Mouse (Mus musculus): ENCODE results near the gene Il13.

Il13 gene

GRCm38 (mm10) chr11:53627859-53628258 is 6.6 kb downstream of the Il13 start:
- peak; percentile 78 to 83 for DNase-seq

DNA sequence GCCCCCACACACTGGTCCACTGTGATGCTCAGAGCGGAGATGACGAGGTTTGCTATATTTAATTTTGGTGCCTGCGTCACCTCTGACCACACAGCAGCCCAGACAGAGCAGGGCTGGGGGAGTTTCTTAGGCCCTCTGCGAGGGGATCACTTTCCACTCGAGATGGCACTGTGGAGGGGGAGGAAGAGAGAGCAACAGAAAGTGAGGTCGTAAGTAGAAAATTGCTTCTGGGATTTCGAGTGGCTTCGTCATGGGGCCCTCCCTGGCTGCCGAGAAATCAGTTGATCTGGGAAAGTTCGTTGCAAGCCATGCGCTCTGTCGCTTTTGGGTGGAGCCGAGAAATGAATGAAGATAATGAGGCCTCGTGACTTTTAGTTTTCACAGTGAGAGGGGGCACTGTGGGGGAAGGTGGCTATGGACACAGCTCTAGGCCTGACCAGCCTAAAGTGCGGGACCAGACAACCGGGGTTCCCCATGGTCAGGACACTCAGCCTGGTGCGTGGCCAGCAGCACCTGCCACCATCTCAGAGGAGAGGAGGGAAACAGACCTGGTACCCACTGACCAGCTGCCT is 7.6 kb downstream of the Il13 start:
- DNase-seq, result no peak

DNA sequence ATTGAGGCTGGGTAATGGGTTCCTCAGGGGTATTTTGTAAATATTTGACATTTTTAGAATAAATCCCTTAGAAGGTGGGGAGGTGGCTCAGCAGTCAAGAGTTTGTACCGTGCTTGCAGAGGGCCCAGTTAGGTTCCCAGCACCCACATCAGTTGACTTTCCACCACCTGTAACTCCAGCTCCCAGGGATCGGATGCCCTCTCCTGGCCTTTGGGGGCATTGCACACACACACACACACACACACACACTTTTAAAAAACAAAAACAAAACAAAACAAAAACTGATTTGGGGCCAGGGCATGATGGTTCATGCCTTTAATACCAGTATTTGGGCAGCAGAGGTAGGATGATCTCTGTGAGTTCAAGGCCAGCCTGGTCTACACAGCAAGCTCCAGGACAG is 10.4 kb downstream of the Il13 start:
- DNase-seq, result no peak

DNA sequence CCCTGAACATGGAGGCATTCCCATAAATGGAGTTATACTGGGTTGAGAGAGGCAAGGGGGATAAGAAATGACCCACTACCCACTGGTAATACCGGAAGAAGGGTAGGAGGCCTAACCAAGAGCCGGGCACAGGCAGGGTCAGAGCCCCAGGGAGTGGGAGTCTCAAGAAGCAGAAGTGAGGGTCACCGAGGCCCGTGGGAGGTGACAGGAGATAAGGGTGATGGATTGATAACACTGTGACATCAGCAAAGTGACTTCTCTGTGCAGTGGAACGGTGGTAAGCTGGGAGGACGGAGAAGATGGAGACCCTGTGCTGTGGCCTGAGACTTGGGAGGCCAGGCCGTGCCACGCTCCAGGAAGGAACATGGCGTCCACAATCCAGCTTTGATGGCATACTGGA is 10.9 kb downstream of the Il13 start:
- no peak for DNase-seq

DNA sequence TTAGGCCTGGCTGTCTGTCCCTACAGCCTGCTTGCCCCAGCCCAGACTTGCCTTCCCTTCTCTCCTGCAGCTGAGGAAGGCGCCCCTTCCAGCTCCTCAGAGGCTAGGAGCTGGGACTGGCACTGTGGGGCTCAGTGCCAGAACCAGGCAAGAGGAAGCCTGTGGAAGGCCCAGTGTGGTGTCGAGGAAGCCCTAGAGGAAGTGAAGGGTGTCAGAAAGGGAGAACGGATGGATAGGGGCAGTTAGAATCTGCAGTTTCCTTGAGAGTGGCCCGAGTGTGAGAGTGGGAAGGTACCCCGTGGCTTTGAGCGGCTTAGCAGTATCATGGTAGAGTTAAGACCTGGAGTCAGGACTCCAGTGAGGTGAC is 12.1 kb downstream of the Il13 start:
- no peak for DNase-seq

DNA sequence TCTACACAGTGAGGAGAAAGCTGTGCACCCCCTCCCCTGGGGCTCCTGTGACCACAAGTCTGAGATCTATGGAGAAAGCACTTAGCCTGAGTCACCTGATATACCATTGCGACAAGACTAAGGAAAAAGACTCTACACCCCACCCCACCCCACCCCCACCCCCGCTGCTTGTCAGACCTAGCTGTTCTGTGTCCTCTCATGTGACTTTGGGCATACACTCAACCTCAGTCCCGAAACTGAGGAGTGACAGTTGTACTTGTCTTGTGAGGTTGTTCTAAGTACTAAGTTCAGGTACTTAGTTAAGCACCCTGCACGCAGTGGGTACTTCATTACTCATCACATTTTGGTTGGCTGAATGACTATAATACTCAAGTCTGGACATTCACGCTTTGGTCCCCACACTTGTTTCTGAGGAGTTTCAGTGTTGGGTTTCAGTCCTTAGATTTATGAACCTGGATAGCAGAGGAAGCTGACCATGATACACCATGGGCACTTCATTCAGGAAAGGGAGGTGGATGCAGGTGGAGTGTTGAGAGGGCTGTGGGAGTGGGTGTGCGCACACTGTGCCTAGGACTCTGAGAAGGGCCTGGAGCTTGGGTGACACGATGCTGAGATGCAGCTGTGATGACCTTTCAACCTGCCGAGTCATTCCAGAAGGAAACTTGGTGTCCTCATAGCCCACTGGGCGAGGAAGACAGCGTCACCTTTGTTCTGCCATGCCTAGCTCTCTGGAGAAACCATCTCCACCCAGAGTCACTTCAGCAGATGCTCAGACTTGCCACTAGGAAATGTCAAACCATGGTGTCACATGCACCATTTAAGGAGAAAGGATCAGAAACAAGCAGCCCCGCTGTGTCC is 12.7 kb downstream of the Il13 start:
- no peak for DNase-seq

- no peak for DNase-seq
These were observed 14.4 kb downstream of the Il13 start for GRCm38 (mm10) chr11:53620094-53620493.

DNA sequence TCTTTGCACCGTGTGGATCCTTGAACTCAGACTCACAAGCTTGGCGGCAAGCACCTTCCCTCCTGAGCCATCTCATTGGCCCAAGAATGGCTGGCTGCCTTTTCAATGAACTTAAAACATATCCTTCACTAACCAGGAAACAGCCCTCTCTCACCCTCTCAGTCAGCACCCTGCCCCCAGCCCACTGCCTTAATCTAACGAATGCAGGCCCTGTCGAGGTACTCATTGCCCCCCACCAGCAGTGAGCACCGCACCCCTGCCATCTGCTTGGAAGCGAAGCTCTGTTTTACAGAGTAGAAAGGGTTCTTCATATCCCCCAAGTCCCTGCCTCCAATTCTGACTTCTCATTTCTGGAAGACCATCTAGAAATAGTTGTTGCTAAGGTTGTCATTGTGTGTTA is 15.1 kb downstream of the Il13 start:
- DNase-seq, result no peak

DNA sequence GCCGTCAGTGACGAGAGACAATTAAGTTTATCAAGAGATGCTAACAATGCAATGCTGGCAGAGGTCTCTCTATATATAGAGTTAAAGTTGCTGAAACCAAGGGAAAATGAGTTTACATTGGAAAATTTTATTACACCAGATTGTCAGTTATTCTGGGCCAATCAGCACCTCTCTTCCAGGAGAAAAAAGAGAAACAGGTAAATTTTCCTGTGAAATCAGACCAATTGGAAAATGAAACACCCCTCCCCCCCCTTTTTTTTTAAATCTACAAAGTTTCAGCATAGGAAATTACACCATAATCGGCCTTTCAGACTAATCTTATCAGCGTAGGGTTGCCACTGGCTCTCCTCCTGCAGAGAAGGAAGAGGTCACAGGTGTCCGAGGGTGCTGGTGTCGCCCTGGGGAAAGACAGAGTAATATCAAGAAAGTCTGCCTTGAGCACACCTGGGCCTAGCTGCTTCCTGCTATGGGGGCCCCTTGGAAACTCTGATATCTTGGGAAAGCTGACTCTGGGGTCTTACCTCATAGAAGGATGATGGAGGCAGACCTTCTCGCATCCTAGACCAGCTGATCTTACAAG is 15.8 kb downstream of the Il13 start, which contains the start of gene Il4:
Gene Il4 (minus strand): TSS at position 51 of the 580 bp plus-strand sequence.
- no peak for DNase-seq

DNA sequence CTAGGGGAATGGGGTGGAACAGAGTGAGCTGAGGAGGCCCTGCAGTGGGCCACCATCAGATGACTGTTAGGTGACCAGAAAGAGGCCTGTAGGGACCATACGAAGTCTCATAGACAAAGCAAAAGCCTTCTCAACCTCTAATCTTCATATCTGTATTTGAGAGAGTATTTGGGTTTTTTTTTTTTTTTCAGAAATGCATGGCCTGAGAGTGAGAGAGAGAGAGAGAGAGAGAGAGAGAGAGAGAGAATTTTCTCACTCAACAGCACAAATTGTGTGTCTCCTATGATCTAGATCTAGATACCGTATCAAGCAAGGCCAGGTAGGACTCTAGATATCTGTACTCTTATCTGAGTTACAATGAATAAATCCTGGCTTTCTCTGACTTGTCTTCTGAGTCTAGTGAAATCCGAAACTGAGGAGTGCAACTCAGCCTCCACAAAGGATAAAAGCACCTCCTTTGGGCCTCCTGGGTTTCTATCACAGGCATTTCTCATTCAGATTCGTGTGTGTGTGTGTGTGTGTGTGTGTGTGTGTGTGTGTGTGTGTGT is 16.9 kb downstream of the Il13 start:
- no peak for DNase-seq

- no peak for DNase-seq
These were observed 17.5 kb downstream of the Il13 start for GRCm38 (mm10) chr11:53616748-53617558.

DNA sequence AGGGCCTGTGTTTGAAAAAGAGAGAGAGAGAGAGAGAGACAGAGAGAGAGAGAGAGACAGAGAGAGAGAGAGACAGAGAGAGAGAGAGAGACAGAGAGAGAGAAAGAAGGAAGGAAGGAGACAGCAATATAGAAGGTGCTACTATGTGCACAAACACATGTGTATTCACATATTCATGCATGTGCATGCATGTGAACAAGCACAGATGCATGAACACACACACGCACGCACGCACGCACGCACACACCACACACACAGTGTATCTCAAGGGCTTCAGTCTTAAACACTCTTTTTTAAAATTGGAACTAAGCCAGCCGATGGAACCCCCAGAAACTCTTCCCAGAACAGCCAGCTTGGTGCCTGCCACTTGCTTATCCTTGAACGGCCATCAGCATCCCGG is 18.9 kb downstream of the Il13 start:
- no peak for DNase-seq

- DNase-seq, result no peak
These were observed 19.3 kb downstream of the Il13 start for GRCm38 (mm10) chr11:53615172-53615571.

GRCm38 (mm10) chr11:53609672-53610071 is 24.8 kb downstream of the Il13 start:
- no peak for DNase-seq

GRCm38 (mm10) chr11:53609231-53609630 is 25.3 kb downstream of the Il13 start:
- DNase-seq, result no peak

DNA sequence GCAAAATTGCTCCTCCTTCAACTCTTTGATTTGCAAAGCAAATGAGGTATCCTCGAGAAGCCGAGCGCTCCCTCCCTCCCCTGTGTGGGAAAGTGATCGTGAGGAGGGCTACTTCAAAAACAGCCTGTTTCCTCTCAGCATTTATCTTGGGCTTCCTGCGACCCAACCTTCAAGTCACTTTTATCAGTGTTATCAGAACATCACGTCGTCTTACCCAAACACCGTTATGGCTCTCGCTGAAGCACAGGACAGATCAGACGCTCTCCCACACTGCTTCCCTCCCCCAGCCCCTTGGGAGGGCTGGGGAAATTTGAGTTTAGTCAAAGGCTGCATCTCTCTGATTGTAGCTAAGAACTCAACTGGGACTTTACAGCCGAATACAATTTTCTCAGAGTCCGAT is 28.9 kb downstream of the Il13 start:
- no peak for DNase-seq

GRCm38 (mm10) chr11:53604983-53605382 is 29.5 kb downstream of the Il13 start:
- DNase-seq, result no peak

DNA sequence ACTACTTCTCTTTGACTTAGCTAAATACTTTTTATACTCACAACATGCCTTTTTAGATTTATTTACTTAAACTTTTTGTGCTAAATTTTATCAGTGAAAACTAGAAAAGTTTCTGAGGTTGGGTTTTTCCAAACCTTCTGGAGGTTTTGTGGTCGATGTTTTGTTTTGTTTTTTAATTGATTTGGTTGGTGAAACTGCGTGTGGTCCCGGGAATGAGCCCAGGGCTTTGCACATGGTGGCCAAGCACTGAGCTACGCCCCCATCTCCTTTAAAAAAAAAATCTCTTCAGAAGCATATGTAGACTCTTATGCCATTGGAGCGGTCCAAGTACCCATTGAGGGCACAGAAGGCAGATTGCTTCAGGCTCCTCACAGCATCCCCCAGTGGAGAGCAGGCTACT is 43.4 kb downstream of the Il13 start:
- no peak for DNase-seq

DNA sequence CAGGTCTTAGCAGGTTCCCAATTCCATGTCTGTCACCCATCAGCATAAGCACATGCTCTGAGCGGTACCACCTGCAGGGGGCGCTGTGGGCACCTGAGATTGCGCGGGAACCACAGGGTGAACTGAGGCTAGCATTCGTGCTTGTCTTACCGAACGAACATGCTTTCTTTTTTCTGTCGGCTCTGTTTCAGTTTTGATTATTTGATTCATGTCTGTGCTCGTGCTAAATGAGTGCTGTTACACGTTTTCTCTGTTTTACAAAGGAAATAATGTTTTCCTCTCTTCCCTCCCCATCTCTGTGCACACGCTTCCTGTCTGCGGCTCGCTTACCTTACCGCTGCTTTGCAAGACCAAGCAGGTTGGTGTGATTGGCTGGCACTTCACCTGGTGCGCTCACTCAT is 44.1 kb downstream of the Il13 start:
- DNase-seq, result peak; percentile 8 to 45

- no peak for DNase-seq
These were observed 46.2 kb downstream of the Il13 start for GRCm38 (mm10) chr11:53588279-53588678.

DNA sequence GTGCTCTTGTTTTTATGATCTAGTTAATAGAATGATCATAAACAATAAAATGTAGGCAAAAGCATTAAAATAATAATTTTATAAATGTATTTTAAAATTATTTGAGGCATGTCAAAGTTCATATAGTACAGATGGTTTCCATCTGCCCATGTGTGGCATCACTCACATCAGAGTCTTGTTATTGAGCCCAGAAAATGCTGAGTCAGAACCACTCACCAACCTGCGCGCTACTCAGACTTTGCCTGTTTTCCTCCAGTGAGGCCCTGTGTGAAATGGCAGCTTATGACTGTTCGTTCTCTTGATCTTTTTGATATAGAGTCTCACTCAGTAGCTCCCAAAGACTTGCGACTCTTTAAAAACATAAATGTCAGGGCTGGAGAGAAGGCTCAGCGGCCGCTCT is 49.0 kb downstream of the Il13 start:
- DNase-seq, result no peak

DNA sequence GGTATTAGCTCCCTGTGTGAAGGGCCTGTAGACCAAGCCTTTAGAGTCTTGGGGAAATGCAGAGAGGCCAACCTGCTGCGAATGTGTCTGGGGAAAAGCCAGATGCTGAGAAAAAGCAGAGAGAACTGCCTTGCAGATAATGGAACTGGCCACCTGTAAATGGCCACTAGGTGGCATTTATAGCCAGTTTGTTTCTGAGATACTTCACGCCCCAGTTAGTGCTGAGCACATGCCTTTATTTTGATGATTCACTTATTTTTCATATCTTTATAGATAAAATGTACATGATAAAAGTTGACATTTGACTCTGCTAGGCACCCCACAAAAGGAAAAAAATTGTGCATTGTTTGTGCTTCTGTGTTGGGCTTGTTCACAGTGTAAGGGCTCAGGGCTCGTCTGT is 49.7 kb downstream of the Il13 start:
- DNase-seq, result peak in 1 of 2 experiments; percentile 31

DNA sequence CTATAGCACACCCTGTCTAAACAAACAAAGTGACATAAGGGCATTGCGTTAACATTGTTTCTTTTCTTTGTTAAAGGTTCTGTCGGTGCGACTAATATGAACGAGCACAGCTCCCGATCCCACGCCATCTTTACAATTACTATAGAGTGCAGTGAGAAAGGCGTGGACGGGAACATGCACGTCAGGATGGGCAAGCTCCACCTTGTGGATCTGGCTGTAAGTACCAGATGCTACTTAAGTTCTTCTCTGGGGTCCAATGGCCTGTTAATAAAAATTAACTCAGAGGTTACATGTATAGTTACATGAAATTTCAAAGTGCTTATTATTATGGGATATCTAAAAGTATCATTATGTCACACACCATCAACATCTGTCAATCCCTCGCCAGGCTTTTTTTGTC is 51.4 kb downstream of the Il13 start:
- no peak for DNase-seq

Measured in cerebellum, adult 18-20 months (tissue).